Mouse (Mus musculus): ENCODE data around the gene Lst1.

DNA sequence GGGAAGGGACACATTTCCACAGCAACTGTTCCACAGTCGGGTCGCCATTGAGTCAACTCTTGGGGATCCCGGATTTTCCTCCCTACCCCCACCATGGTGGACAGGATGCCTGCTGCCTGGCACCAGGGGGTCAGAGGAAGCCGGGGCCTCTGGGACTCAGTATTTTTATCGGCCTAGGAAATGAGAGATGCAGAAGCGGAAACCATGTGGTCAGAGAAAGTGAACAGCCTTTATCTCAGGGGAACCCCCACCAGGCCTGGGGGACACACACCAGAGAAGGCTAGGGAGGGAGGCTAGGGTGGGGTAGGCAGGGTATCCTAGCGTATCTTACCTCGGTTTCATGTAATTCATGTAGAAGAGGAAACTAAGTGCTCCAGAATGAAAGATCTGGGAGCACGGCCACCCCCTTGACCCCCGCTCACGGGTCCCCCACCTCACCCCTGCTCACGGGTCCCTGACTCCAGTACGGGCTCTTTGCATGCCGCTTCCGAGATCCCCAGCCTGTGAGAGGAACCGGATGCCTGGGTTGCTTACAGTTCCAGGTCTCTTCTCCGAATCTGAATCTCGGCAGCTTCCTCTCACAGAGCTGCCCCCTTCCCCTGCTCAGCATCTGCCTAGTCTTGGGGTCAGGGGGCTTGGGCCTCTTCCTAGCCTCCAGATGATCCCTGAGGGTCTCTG, 30.4 kb upstream of the Lst1 start:
- no peak for TF ChIP-seq CTCF (IDR thresholded peaks at IDR 0.05; ENCODE audit: borderline replicate concordance, extremely low read depth, insufficient read depth, insufficient read length)
- TF ChIP-seq POLR2A (IDR thresholded peaks at IDR 0.05; ENCODE audit: borderline replicate concordance, extremely low read depth, insufficient read depth, insufficient read length, poor library complexity, severe bottlenecking): no peak
